Comparison of ENCODE assay signal across 20 mouse cellular contexts in the genomic region with DNA sequence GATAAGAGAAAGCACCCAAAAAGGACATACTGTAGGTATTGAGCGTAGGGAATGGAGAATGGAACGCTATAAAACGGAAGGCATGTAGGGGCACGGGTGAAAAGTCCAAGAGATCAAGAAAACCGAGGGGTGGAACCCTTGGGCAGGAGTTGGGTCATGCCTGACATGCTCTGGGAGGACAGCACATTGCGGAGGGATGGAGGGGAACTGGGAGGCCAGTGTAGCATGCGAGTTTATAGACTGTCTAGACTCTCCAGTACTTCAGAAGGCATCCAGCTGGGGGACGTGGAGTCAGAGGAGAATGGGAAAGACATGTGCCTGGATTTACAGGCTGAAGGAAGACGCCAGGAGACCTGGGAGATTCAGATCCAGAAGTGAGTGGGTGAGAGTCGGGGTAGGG. TPM values are rescaled to one million over a fixed set of nuclear protein-coding genes. Genes with fewer than 3 reads are reported as not detected.
DNase-seq lines count a peak whose midpoint lies in the region; ATAC-seq and TF ChIP-seq lines count a peak whose summit lies in the region.
"Had no signal": no experiment of that assay in that cellular context is flagged by ENCODE, and none has a peak within 500 bp of the region (broad histone marks: within the 10 kb centered on the region; RNA-seq: fewer than 3 reads in every experiment).

No protein-coding gene starts in this region.

- 77% methylated on average over 10 of the region's 10 CpGs for WGBS in heart, adult 2 months
- 49% methylated on average over 10 of the region's 10 CpGs for WGBS in kidney, embryonic 15.5 days
- WGBS in limb, embryonic 11.5 days, result 84% methylated on average over 10 of the region's 10 CpGs

- TF ChIP-seq POLR2A in heart, adult 2 months (IDR thresholded peaks at IDR 0.05; ENCODE audit: insufficient read depth, low read depth, low read length), result no peak

- no peak overlapping the region for H3K4me2 ChIP-seq in kidney, embryonic 15.5 days
- no peak overlapping the region for H3K4me2 ChIP-seq in limb, embryonic 11.5 days (ENCODE audit: low read depth, severe bottlenecking)
- H3K4me2 ChIP-seq: embryonic facial prominence, embryonic 13.5 days; heart, embryonic 13.5 days; hindbrain, embryonic 12.5 days had no signal

- H3K36me3 ChIP-seq in heart, adult 2 months (ENCODE audit: control insufficient read depth, insufficient read depth, low read length), result no peaks in the 10 kb centered on the region; the same call in 1 of the 2 replicates
- H3K36me3 ChIP-seq in kidney, embryonic 15.5 days, result peaks cover 28% of the 10 kb centered on the region
- no peaks in the 10 kb centered on the region for H3K36me3 ChIP-seq in limb, embryonic 11.5 days (ENCODE audit: control insufficient read depth, insufficient read depth, low read length)
- H3K36me3 ChIP-seq: hindbrain, embryonic 12.5 days had no signal

- no peak overlapping the region for H3K4me3 ChIP-seq in heart, adult 2 months
- H3K4me3 ChIP-seq in kidney, embryonic 15.5 days (replicated peaks), result no peak overlapping the region
- H3K4me3 ChIP-seq in limb, embryonic 11.5 days (ENCODE audit: low read depth, low read length), result no peak overlapping the region
- H3K4me3 ChIP-seq: embryonic facial prominence, embryonic 13.5 days; heart, embryonic 13.5 days; hindbrain, embryonic 12.5 days had no signal

- H3K9ac ChIP-seq in heart, adult 2 months (ENCODE audit: low read depth, low read length), result no peak overlapping the region
- no peak overlapping the region for H3K9ac ChIP-seq in kidney, embryonic 15.5 days
- no peak overlapping the region for H3K9ac ChIP-seq in limb, embryonic 11.5 days (ENCODE audit: low read length)
- H3K9ac ChIP-seq: embryonic facial prominence, embryonic 13.5 days; heart, embryonic 13.5 days; hindbrain, embryonic 12.5 days had no signal

- peak overlapping the region; percentile 38 for H3K27ac ChIP-seq in heart, adult 2 months
- peak overlapping the region; percentile 49 for H3K27ac ChIP-seq in kidney, embryonic 15.5 days
- H3K27ac ChIP-seq in limb, embryonic 11.5 days (replicated peaks; ENCODE audit: low read depth, low read length), result no peak overlapping the region
- H3K27ac ChIP-seq: embryonic facial prominence, embryonic 13.5 days; heart, embryonic 13.5 days; hindbrain, embryonic 12.5 days had no signal

- H3K79me2 ChIP-seq in heart, adult 2 months (replicated peaks; ENCODE audit: control insufficient read depth, insufficient read depth, low read length), result no peaks in the 10 kb centered on the region

- H3K27me3 ChIP-seq in heart, adult 2 months (ENCODE audit: control insufficient read depth, insufficient read depth, low read length), result no peaks in the 10 kb centered on the region
- H3K27me3 ChIP-seq in kidney, embryonic 15.5 days, result no peaks in the 10 kb centered on the region
- H3K27me3 ChIP-seq in limb, embryonic 11.5 days (ENCODE audit: control insufficient read depth, insufficient read depth, low read length), result no peaks in the 10 kb centered on the region
- H3K27me3 ChIP-seq: CH12.LX; embryonic facial prominence, embryonic 13.5 days; heart, embryonic 13.5 days; hindbrain, embryonic 12.5 days; Patski had no signal

- DNase-seq in heart, adult 2 months, result no peak
- DNase-seq in heart, postnatal 4 days, result no peak
- no peak for DNase-seq in kidney, adult 18-20 months
- DNase-seq in limb, embryonic 11.5 days (ENCODE audit: low spot score), result peak; percentile 21
- DNase-seq: adrenal gland, postnatal 14 days; cerebellum, adult 11-12 months; cerebellum, adult 9-10 months; cerebellum, postnatal 25 days; gastrocnemius, postnatal 36 days; heart, postnatal 36 days had no signal

- no peak for TF ChIP-seq CTCF in heart, adult 2 months (IDR thresholded peaks at IDR 0.05)

- no peak for TF ChIP-seq EP300 in heart, adult 2 months (IDR thresholded peaks at IDR 0.05; ENCODE audit: insufficient read depth, low read depth, low read length)

- H3K9me3 ChIP-seq in kidney, embryonic 15.5 days (replicated peaks), result no peaks in the 10 kb centered on the region
- no peaks in the 10 kb centered on the region for H3K9me3 ChIP-seq in limb, embryonic 11.5 days (ENCODE audit: control insufficient read depth, low read length)
- H3K9me3 ChIP-seq: embryonic facial prominence, embryonic 13.5 days; heart, embryonic 13.5 days; hindbrain, embryonic 12.5 days had no signal

- intact Hi-C loops in heart, adult 2 months (cut with DNase I), result loop anchor here (5.0 kb wide), 1 partner anchor 43 kb away; no protein-coding TSS in a partner anchor

- peak; percentile 66 for ATAC-seq in kidney, embryonic 15.5 days (replicated peaks; ENCODE audit: low FRiP score)
- no peak for ATAC-seq in limb, embryonic 11.5 days (ENCODE audit: insufficient number of reproducible peaks, low FRiP score, low TSS enrichment, low read depth)
- no peak for ATAC-seq in granulocyte monocyte progenitor cell, adult 5-6 weeks (replicated peaks; ENCODE audit: poor library complexity, severe bottlenecking)
- ATAC-seq: activated CD4-positive, CD25-positive, alpha-beta regulatory T cell, adult 4 months; forebrain, embryonic 14.5 days; hindbrain, embryonic 16.5 days; Patski had no signal

- H3K4me1 ChIP-seq in heart, adult 2 months (ENCODE audit: control insufficient read depth, insufficient read depth, low read length), result peaks cover 11% of the 10 kb centered on the region
- peaks cover 48% of the 10 kb centered on the region for H3K4me1 ChIP-seq in kidney, embryonic 15.5 days
- peaks cover 4% of the 10 kb centered on the region; the same call in 1 of the 2 replicates for H3K4me1 ChIP-seq in limb, embryonic 11.5 days (ENCODE audit: control insufficient read depth, insufficient read depth, low read length)
- H3K4me1 ChIP-seq: heart, embryonic 13.5 days had no signal

RNA-seq across cellular contexts. Expression of a gene that starts 46.5 kb away (rescaled TPM):
- 1 to 10 TPM; 2.7 to 3.5 TPM for total RNA-seq in heart, adult 2 months (2021)
- polyA plus RNA-seq in heart, adult 2 months (2012; rRNA removed), result 2.9 and 3.2 TPM in 2 replicates
- 1 to 10 TPM; 3.8 to 4.3 TPM for total RNA-seq in heart, postnatal 4 days (2021)
- polyA plus RNA-seq in kidney, embryonic 15.5 days (2015; fragmentation: Nextera tagmentation; extraction: Ambion mirVana), result 51.0 and 52.8 TPM in 2 replicates
- polyA plus RNA-seq in limb, embryonic 11.5 days (2014; fragmentation: Nextera tagmentation; extraction: Ambion mirVana), result 40.0 and 42.0 TPM in 2 replicates
- total RNA-seq in granulocyte monocyte progenitor cell, adult 5-6 weeks (2014; fragmentation: Nextera tagmentation), result 4.8 and 6.4 TPM in 2 replicates
- total RNA-seq in granulocyte monocyte progenitor cell, adult 5-6 weeks (2017), result 2.3 and 4.2 TPM in 2 replicates
